Mouse (Mus musculus) thymus, adult 2 months (tissue): ENCODE results near the gene Olfr768.

ENCODE experiments used
- CTCF ChIP-seq: fragments of 200-500 bp; IDR thresholded peaks from 2 replicates; pipeline ENCODE4 v1.5.1; 2012; ENCODE audit warnings: mild to moderate bottlenecking, control low read depth, low read length, moderate library complexity, borderline replicate concordance; ENCODE audit not compliant: control insufficient read depth, poor library complexity, insufficient read depth; ENCODE audit errors: extremely low read depth
- POLR2A ChIP-seq: fragments of 200-500 bp; IDR thresholded peaks from 2 replicates; pipeline ENCODE4 v1.6.1; 2012; ENCODE audit warnings: mild to moderate bottlenecking, low read length, control low read depth, moderate library complexity; ENCODE audit not compliant: control insufficient read depth, poor library complexity, insufficient read depth; ENCODE audit errors: extremely low read depth

DNA sequence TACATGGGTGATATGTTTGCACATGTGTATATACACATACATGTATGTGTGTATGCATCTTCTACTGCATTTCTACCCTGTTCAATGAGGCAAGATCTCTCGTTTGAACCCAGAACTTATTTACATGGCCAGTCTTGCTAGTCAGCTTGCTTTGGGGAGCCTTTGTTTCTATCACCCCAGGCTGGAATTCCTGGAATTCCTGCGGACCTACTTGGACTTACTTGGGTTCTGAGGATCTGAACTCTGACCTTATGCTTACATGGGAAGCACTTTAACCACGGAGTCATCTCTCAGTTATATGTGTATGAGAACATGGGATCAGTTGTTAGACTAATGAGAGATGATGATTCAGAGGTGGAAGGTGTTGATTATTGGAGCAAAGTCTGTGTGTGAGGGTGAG, 2.1 kb upstream of the Olfr768 start:
- TF ChIP-seq POLR2A (no peak), CTCF (no peak)
